Mouse (Mus musculus) thymus, postnatal 36 days (tissue): ENCODE results near the gene Col6a3.

ENCODE experiments used
- DNase-seq, 2 experiments: peaks; one replicate each; pipeline ENCODE4 v3.0.0; 2022; ENCODE audit warnings: mixed read lengths in 2 of 2

The Col6a3 gene

DNA sequence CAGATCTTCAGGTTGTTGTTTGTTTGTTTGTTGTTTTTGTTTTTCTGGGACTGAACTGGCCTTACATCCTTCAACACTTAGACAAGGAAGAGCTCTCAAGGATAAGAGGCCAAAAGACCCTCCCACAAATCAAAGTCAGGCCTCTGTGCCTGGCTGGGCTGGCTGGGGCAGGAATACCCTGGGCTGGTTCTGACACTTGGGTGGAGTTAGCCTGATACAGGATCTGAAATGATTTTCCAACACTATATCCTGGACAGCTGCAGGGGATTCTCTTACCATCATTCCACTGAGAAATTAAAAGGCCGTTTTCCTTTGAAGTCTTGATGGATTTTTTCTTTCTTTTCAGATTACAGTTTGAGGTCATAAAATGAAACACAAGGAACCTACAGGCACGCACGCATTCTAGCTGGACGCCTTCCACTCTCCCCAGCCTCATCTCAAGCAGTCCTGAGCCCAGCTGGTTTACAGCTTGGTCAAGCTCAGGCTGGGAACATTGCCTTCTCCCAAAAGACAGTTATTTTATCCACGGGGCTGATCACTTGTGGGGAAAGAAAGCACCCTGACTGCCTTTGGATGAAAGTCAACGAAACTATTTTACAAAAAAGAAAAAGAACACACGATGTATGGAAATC lies 123.0 kb downstream of the Col6a3 start:
- DNase-seq: no peak

DNA sequence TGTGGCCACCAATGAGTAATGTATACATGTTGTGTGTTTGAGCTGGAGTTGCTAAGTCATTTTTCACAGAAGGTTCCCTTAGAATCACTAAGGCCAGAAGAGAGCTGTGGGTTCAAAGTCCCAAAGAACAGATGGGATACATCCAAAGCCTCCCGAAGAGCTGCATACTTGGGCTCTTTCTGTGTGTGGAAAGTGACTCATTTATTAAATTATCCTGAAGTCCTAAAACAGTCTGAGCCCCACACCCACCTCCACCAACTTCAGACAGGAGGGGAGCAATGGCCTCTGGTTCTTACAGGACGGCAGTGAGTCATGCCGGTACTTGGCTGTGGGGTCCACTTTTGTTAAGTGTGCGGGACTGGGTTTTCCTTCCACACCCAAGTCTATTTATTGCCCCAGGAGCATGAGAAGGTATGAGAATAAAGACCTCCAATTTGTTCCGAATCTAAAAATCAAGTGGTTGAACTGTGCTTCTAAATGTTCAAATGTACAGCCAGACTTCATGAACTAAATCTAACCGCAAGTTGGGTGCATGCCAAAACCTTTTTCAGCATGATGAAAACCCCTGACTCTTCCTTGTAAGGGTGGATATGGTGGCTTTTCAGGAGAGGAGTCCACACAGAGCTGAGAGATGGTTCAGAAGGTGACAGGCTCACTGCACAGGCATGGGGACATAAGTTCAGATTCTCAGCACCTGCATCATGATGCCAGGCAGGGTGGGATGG lies 124.8 kb downstream of the Col6a3 start:
- DNase-seq: no peak

DNA sequence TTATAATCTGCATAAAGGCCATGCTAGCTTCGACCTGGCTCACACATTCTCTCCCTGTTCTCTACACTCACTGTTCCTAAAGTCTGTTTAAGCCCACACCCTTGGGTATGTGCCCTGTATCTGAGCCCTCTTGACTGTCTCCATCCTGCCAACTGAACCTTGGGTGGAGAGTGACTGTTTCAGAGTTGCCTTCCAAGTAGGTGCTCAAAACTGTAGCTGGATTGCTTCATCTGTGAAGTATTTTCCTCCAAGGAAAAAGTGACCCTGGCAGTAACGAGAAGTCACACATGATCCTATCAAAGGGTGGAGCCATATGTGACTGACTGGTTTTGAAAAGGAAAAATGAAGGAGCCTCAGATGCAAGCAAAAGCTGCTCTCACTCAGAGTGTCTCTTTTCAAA lies 127.5 kb downstream of the Col6a3 start:
- DNase-seq: no peak
